Mouse (Mus musculus): ENCODE measurements at regions not wholly inside any gene's neighbourhood (a gene's known extent, or its start where the extent isn't known, plus 50 kb on each side); places are given as distances from the start of the nearest gene placed in this dataset.

DNA sequence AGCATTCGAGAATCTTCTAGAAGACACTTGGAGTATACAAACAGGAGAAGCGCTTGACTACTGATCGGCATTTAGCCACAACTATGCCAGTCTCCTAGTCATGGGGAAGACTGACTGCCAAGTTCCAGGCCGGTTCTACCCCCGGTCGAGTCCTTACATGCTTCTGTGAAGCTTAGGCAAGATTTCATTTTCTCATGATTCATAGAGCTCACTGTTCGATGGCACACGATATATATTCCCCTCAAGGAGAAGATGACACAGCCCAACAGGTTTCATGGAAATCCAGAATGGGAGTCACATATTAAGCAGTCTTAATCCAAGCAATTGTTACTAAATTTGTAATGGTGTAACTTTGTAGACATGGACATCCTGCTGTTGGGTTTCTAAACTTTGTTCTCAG is 177.8 kb downstream of the Slc38a4 start:
- 95% methylated on average over 8 of the region's 8 CpGs for WGBS
- H3K4me3 ChIP-seq = no peak overlapping the region

DNA sequence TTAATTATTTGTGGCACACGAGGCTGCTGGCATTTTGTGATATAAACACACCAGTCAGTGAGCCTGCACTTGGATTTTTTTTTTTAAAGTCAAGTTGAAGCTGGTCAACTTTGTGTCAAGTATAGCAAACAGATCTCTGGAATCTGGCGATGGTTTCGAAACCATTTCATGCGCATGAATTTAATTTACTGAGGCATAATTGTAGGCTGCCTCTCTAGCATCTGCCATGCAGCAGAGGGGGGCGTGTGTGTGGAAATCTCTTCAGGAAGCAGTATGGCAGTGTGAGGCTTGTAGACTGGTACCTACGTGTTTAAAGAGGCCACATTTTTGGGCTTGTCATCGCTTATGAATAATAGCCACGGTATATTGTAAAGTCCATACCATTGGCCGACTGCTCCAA is 177.7 kb upstream of the Slc38a2 start:
- WGBS = 84% methylated on average over 9 of the region's 9 CpGs
- no peaks in the 10 kb centered on the region for H3K4me1 ChIP-seq
- no peaks in the 10 kb centered on the region for H3K36me3 ChIP-seq
- ATAC-seq (ENCODE audit: low FRiP score, low read depth) = no peak
- no peaks in the 10 kb centered on the region for H3K9me3 ChIP-seq
- H3K4me3 ChIP-seq = no peak overlapping the region
- no peak overlapping the region for H3K4me2 ChIP-seq (replicated peaks)
- no peaks in the 10 kb centered on the region for H3K27me3 ChIP-seq (replicated peaks)
- H3K27ac ChIP-seq = no peak overlapping the region
- H3K9ac ChIP-seq = no peak overlapping the region

More for the DNA sequence above, 177.8 kb downstream of the Slc38a4 start:
- no peaks in the 10 kb centered on the region for H3K36me3 ChIP-seq
- H3K4me1 ChIP-seq = no peaks in the 10 kb centered on the region
- H3K27me3 ChIP-seq (replicated peaks) = no peaks in the 10 kb centered on the region
- H3K9me3 ChIP-seq = no peaks in the 10 kb centered on the region
- H3K4me2 ChIP-seq (replicated peaks) = no peak overlapping the region
- no peak overlapping the region for H3K9ac ChIP-seq
- no peak for ATAC-seq (ENCODE audit: low FRiP score, low read depth)
- no peak overlapping the region for H3K27ac ChIP-seq

DNA sequence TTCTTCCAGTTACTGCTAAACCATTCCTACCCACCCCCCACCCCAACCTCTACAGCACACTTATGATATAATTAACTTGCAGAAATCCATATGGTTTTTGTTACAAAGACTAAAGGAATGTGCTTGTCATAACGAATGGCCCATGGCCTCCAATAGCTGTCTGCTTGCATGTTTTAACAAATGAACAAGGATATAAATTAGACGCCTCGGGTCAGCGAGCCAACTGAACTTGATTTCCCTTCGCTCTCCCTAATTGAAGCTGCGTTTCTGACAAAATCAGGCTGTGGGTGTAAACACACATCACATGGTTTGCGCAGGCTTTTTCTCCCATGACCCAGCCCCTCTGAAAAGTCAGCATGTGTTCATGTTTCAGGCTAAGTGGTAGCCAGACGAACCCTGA is 174.6 kb upstream of the Slc38a2 start:
- Histone ChIP-seq H3K9ac (no peak overlapping the region), H3K27me3 (replicated peaks) (no peaks in the 10 kb centered on the region), H3K4me3 (no peak overlapping the region), H3K4me2 (replicated peaks) (no peak overlapping the region), H3K27ac (no peak overlapping the region), H3K36me3 (no peaks in the 10 kb centered on the region), H3K9me3 (no peaks in the 10 kb centered on the region), H3K4me1 (no peaks in the 10 kb centered on the region)
- WGBS = 74% methylated on average over 8 of the region's 8 CpGs
- ATAC-seq (ENCODE audit: low FRiP score, low read depth) = no peak

DNA sequence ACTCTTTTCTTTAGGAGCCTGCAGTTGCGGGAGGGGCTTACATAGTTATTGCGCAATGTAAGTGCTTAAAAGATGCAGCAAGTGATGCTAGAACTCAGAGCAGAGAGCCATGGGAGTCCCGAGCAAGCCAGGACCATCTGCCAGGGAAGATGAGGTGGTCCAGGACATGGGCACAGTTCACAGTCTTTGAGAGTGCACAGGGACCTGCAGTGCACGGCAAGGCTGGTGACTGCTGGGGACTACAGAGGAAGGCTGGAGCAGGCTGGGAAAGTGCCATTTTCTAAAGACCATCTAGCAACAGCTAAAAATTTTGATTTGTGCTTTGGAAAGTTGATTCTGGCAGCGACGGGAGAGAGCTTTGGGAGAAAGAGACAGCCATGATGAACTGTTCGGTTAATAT is 174.0 kb upstream of the Slc38a2 start:
- H3K4me3 ChIP-seq = no peak overlapping the region
- H3K4me2 ChIP-seq (replicated peaks) = no peak overlapping the region
- H3K36me3 ChIP-seq = no peaks in the 10 kb centered on the region
- no peaks in the 10 kb centered on the region for H3K27me3 ChIP-seq (replicated peaks)
- H3K4me1 ChIP-seq = no peaks in the 10 kb centered on the region
- WGBS = 88% methylated on average over 7 of the region's 7 CpGs
- no peak overlapping the region for H3K9ac ChIP-seq
- no peaks in the 10 kb centered on the region for H3K9me3 ChIP-seq
- no peak for ATAC-seq (ENCODE audit: low FRiP score, low read depth)
- no peak overlapping the region for H3K27ac ChIP-seq

GRCm38 (mm10) chr15:96873126-96873525 is 173.6 kb upstream of the Slc38a2 start:
- no peak overlapping the region for H3K27ac ChIP-seq
- no peak overlapping the region for H3K4me2 ChIP-seq (replicated peaks)
- WGBS = 66% methylated on average over 4 of the region's 4 CpGs
- H3K27me3 ChIP-seq (replicated peaks) = no peaks in the 10 kb centered on the region
- H3K9ac ChIP-seq = no peak overlapping the region
- no peak for ATAC-seq (ENCODE audit: low FRiP score, low read depth)
- H3K4me3 ChIP-seq = no peak overlapping the region
- H3K9me3 ChIP-seq = no peaks in the 10 kb centered on the region
- no peaks in the 10 kb centered on the region for H3K4me1 ChIP-seq
- no peaks in the 10 kb centered on the region for H3K36me3 ChIP-seq

DNA sequence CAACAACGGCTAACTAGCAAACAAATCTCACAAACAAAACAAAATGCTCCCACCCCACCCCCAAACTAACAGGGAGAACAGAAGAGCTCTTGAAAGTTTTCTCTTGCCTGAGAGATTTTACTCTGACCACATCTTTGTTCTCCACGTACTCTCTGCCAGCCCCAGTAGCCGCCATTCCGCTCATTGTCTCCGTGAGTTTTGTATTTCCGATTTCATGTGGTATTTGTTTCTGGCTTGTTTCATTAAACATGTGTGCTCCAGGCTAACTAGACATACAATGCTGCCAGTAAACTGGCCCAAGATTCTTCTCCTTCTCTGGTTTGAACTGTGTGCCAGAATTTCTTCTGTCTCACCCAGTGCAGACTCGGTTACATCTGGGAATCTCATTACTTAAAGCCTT is 168.2 kb upstream of the Slc38a2 start:
- no peaks in the 10 kb centered on the region for H3K36me3 ChIP-seq
- H3K27ac ChIP-seq = no peak overlapping the region
- H3K4me3 ChIP-seq = no peak overlapping the region
- WGBS = 86% methylated on average over 7 of the region's 7 CpGs
- H3K9ac ChIP-seq = no peak overlapping the region
- ATAC-seq (ENCODE audit: low FRiP score, low read depth) = no peak
- no peaks in the 10 kb centered on the region for H3K4me1 ChIP-seq
- H3K27me3 ChIP-seq (replicated peaks) = no peaks in the 10 kb centered on the region
- H3K4me2 ChIP-seq (replicated peaks) = no peak overlapping the region
- H3K9me3 ChIP-seq = no peaks in the 10 kb centered on the region

GRCm38 (mm10) chr15:96865932-96866331 is 166.4 kb upstream of the Slc38a2 start:
- Histone ChIP-seq H3K9ac (no peak overlapping the region), H3K4me2 (replicated peaks) (no peak overlapping the region), H3K27ac (no peak overlapping the region), H3K36me3 (no peaks in the 10 kb centered on the region), H3K4me3 (no peak overlapping the region), H3K9me3 (no peaks in the 10 kb centered on the region), H3K27me3 (replicated peaks) (no peaks in the 10 kb centered on the region), H3K4me1 (no peaks in the 10 kb centered on the region)
- ATAC-seq (ENCODE audit: low FRiP score, low read depth) = no peak
- 92% methylated on average over 7 of the region's 7 CpGs for WGBS

DNA sequence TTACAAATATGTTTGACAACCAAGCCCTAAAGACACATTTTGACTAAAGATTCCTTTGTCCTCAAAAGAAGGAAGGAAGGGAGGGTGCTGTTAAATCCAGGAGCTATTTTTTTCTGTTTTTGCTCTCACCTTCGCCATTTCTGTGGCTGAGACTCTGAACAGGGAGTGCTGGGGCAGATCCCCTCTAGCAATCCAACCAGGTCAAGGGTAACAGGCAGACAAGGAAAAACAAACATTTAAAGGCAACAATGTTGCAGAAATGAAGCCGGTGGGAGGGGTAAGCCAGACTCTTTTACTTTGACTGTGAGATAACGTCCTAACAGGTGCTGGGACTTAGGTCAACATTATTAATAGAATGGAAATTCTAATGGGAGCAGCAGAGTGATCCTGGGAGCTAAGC is 158.2 kb upstream of the Slc38a2 start:
- ATAC-seq (ENCODE audit: low FRiP score, low read depth) = no peak
- WGBS = 87% methylated on average over 3 of the region's 3 CpGs

DNA sequence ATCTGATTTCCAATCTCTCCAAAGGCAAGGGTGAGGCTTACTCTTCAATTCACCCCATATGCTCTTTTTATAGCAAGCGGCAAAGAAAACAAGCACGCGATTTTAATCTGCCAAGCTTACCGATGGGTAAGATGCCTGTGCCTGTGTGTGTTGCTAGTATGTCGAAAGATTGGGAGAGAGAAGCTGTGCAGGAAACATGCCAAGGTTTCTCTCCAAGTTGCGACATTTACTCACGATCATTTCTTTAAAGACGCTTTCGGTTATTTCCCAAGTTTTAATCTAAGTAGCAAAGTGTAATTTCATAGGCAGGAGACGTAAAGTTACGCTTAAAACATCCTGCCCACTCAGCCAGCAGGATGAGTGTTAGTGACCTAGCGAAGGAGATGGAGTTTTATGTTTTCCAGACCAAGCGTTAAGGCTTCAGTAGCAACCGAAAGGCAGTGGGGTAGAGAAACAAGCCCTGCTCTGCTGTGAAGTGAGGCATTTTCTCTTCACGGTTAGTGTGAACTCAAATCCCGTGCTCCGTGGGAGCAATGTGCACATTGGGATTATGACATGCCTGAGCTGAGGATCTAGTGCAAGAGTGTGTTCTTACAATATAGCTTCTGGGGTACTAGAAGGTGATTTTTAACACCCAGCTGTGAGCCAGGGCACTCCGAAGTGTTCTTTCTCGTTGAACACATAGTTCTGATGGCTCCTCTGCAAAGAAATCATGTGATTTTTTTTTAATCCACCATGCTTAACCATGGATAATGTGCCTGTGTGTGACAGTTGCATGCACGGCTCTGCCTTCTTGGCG is 152.6 kb upstream of the Slc38a2 start:
- Histone ChIP-seq H3K36me3 (no peaks in the 10 kb centered on the region), H3K4me2 (replicated peaks) (no peak overlapping the region), H3K27ac (no peak overlapping the region), H3K4me1 (no peaks in the 10 kb centered on the region), H3K27me3 (replicated peaks) (no peaks in the 10 kb centered on the region), H3K9me3 (no peaks in the 10 kb centered on the region), H3K4me3 (no peak overlapping the region), H3K9ac (no peak overlapping the region)
- ATAC-seq (ENCODE audit: low FRiP score, low read depth) = no peak
- 90% methylated on average over 21 of the region's 21 CpGs for WGBS

More for the DNA sequence above, 158.2 kb upstream of the Slc38a2 start:
- H3K27ac ChIP-seq = no peak overlapping the region
- no peaks in the 10 kb centered on the region for H3K27me3 ChIP-seq (replicated peaks)
- H3K4me3 ChIP-seq = no peak overlapping the region
- H3K9me3 ChIP-seq = no peaks in the 10 kb centered on the region
- no peak overlapping the region for H3K4me2 ChIP-seq (replicated peaks)
- H3K36me3 ChIP-seq = no peaks in the 10 kb centered on the region
- no peaks in the 10 kb centered on the region for H3K4me1 ChIP-seq
- no peak overlapping the region for H3K9ac ChIP-seq

DNA sequence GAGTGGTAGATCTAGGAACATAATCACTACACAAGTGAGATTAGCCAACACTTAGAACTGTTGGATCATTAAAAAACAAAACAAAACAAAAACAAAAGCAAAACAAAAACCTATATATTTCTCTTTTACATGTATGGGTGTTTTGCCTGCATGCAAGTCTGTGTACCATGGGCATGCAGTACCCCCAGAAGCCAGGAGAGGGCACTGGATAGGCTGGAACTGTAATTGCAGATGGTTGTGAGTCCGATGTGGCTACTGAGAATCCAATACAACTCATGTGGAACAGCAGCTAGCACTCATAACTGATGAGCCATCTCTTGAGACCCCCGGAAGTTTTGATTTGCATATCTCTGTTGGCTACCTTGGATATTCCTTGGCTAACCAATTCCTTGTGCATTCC is 148.6 kb upstream of the Slc38a2 start:
- no peak for ATAC-seq (ENCODE audit: low FRiP score, low read depth)
- no peaks in the 10 kb centered on the region for H3K36me3 ChIP-seq
- H3K27ac ChIP-seq = no peak overlapping the region

GRCm38 (mm10) chr15:96845221-96845620 is 145.7 kb upstream of the Slc38a2 start:
- Histone ChIP-seq H3K4me2 (replicated peaks) (no peak overlapping the region), H3K27ac (no peak overlapping the region), H3K9ac (no peak overlapping the region), H3K4me1 (no peaks in the 10 kb centered on the region), H3K27me3 (replicated peaks) (no peaks in the 10 kb centered on the region), H3K36me3 (no peaks in the 10 kb centered on the region), H3K4me3 (no peak overlapping the region), H3K9me3 (no peaks in the 10 kb centered on the region)
- 92% methylated on average over 6 of the region's 6 CpGs for WGBS
- ATAC-seq (ENCODE audit: low FRiP score, low read depth) = no peak

More for the DNA sequence above, 148.6 kb upstream of the Slc38a2 start:
- Histone ChIP-seq H3K4me2 (replicated peaks) (no peak overlapping the region), H3K27me3 (replicated peaks) (no peaks in the 10 kb centered on the region), H3K9me3 (no peaks in the 10 kb centered on the region), H3K4me1 (no peaks in the 10 kb centered on the region), H3K9ac (no peak overlapping the region), H3K4me3 (no peak overlapping the region)
- 73% methylated on average over 2 of the region's 2 CpGs for WGBS

GRCm38 (mm10) chr15:96844290-96844689 is 144.8 kb upstream of the Slc38a2 start:
- no peaks in the 10 kb centered on the region for H3K9me3 ChIP-seq
- no peak overlapping the region for H3K27ac ChIP-seq
- no peaks in the 10 kb centered on the region for H3K27me3 ChIP-seq (replicated peaks)
- no peak for ATAC-seq (ENCODE audit: low FRiP score, low read depth)
- H3K36me3 ChIP-seq = no peaks in the 10 kb centered on the region
- H3K9ac ChIP-seq = no peak overlapping the region
- H3K4me2 ChIP-seq (replicated peaks) = no peak overlapping the region
- H3K4me1 ChIP-seq = no peaks in the 10 kb centered on the region
- 90% methylated on average over 4 of the region's 4 CpGs for WGBS
- no peak overlapping the region for H3K4me3 ChIP-seq

GRCm38 (mm10) chr15:96843589-96843988 is 144.1 kb upstream of the Slc38a2 start:
- 91% methylated on average over 7 of the region's 7 CpGs for whole genome bisulfite sequencing
- H3K27ac ChIP-seq = no peak overlapping the region
- ATAC-seq (ENCODE audit: low FRiP score, low read depth) = no peak

More at GRCm38 (mm10) chr15:96843589-96843988, 144.1 kb upstream of the Slc38a2 start:
- no peaks in the 10 kb centered on the region for H3K36me3 ChIP-seq
- no peaks in the 10 kb centered on the region for H3K4me1 ChIP-seq
- H3K4me2 ChIP-seq (replicated peaks) = no peak overlapping the region
- H3K4me3 ChIP-seq = no peak overlapping the region
- H3K9me3 ChIP-seq = no peaks in the 10 kb centered on the region
- no peaks in the 10 kb centered on the region for H3K27me3 ChIP-seq (replicated peaks)
- no peak overlapping the region for H3K9ac ChIP-seq

Measured in neural tube, embryonic 12.5 days (tissue).